Mouse (Mus musculus) C2C12 (cell line): ENCODE data around the gene Anapc13.

Experiments
- CEBPB ChIP-seq: IDR thresholded peaks from one replicate; pipeline ENCODE4 v1.6.1; 2011; ENCODE audit warnings: low read depth, mild to moderate bottlenecking, control low read depth, moderate library complexity
- CTCF ChIP-seq: IDR thresholded peaks from one replicate; pipeline ENCODE4 v1.5.1; 2011; ENCODE audit not compliant: control insufficient read depth, insufficient read depth, insufficient read length
- MAX ChIP-seq: IDR thresholded peaks from one replicate; pipeline ENCODE4 v1.6.1; 2011; ENCODE audit warnings: mild to moderate bottlenecking, control low read depth
- MYOD1 ChIP-seq: IDR thresholded peaks from one replicate; pipeline ENCODE4 v1.6.1; 2011; ENCODE audit warnings: low read depth; ENCODE audit not compliant: control insufficient read depth, insufficient read length
- MYOG ChIP-seq: IDR thresholded peaks from one replicate; pipeline ENCODE4 v1.6.1; 2011; ENCODE audit not compliant: control insufficient read depth, insufficient read length; ENCODE audit errors: extremely low read depth
- USF1 ChIP-seq: IDR thresholded peaks from one replicate; pipeline ENCODE4 v1.6.1; 2011; ENCODE audit warnings: low read depth, mild to moderate bottlenecking, control low read depth, moderate library complexity

DNA sequence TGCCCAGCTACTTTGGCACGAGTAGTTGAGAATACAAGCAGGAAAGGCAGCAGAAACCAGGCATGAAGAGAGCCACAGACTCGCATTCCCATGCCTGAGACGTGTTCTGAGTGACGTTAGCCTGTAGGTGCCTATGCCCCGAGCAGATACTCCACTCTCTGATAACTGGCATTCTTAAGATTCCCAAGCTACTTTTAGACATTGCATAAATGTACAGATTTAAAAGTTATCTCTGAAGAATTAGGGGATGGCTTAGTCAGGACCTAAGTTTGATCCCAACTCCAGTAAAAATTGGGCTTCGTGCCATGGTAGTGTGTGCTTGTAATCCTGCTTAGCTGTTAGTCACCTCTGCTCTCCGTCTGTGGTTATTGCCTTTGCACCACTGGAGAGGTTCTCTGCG, 8.4 kb downstream of the Anapc13 start:
- no peak for TF ChIP-seq CEBPB
- no peak for TF ChIP-seq MAX
- TF ChIP-seq CTCF = no peak
- no peak for TF ChIP-seq USF1
- TF ChIP-seq MYOG = no peak
- TF ChIP-seq MYOD1 = no peak
